Mouse (Mus musculus): ENCODE measurements around the gene Gm28168. TPM values are rescaled to one million over a fixed set of nuclear protein-coding genes. Genes with fewer than 3 reads are reported as not detected.
"Not testable (repeated sequence)": the region's sequence is repeated elsewhere in the genome, so short reads cannot be mapped to it uniquely, and the experiment has no call there.

Gm28168 gene
- polyA plus RNA-seq (2012; rRNA removed) = not detected in 2 replicates

DNA sequence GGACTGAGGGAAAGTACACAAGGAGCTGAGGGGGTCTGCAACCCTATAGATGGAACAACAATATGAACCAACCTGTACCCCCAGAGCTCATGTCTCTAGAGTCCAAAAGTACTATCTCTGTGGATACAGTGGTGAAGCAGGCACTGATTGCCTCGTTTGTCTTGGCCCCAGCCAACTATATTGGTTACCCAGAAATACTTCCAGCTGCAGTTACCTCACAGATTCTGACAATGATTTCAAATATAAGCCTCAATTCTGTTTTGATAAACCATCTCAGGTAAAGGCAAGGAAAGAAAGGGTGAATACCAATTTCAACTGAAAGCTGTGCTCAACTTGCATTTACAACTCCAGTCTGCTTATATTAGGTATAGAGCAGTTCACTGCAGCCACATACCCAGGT, at the start of gene Gm28168:
Gm28168 (plus strand) TSS at position 301 of the 400 bp plus-strand sequence.
- DNase-seq (ENCODE audit: low read depth) = not testable (repeated sequence)

GRCm38 (mm10) chr1:117965639-117966038, 37.8 kb downstream of the Gm28168 start, which contains the start of gene Gm7145:
TSS of gene Gm7145 (plus strand) at chr1:117965939.
- DNase-seq (ENCODE audit: low read depth) = no peak

Other genes with a start within 250 kb of the Gm28168 start
- gene Gm28363, start 230.9 kb upstream of the Gm28168 start, polyA plus RNA-seq (2012; rRNA removed) = not detected in 2 replicates
- not detected in 2 replicates for gene B020011L13Rik, start 146.9 kb upstream of the Gm28168 start, polyA plus RNA-seq (2012; rRNA removed)
- gene Gm28360, start 97.9 kb upstream of the Gm28168 start, polyA plus RNA-seq (2012; rRNA removed) = not detected in 2 replicates
- gene Gm7145, start 37.9 kb downstream of the Gm28168 start, polyA plus RNA-seq (2012; rRNA removed) = not detected in 2 replicates
- not detected in 2 replicates for gene Gm29106, start 248.5 kb downstream of the Gm28168 start, polyA plus RNA-seq (2012; rRNA removed)

All from gonadal fat pad, adult 2 months (tissue).